Mouse (Mus musculus) mature B cell (primary cell): Measurements from ENCODE around the gene H2-DMa.
"Not testable (repeated sequence)": the region's sequence is repeated elsewhere in the genome, so short reads cannot be mapped to it uniquely, and the experiment has no call there.

Experiments
- in situ Hi-C: fragments of 300-500 bp; cut with MboI; formaldehyde crosslinking; loops from 2 replicates; pipeline ENCODE4 v1.14.3; 2019

The H2-DMa gene

DNA sequence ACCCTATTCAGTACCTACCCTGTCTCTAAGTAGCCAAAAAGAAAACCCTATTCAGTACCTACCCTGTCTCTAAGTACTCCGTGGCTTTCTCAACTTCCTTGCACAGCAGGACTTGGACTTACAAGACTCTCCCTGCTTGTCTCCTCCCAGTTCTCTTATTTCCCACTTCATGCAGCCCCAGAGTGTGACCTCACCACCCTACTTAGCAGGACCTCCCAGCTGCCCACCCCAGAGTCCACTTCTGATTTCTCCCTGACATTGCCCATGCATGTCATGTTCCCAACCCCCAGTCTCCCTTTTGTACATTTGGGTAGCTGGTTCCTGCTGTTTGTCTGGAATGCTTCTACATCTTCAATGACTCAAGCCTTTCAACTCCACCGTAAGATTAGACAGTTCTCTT is 4.2 kb downstream of the H2-DMa start:
- in situ Hi-C loops = no loop called here

DNA sequence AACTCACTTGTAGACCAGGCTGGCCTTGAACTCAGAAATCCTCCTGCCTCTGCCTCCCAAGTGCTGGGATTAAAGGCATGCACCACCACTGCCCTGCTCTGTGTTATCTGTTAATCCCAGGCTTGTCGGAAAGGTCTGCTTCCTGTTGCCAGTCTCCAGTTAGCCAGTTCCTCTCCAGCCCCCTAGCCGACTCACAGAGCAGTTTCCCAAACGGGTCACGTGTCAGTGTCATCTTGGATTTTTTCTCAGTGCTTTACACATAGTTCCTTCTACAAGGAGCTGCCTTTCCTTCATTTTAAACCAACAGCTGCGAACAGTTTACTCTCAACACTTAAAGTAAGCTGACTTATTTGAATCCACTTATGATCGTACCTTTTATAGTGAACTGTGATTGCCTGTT is 5.3 kb downstream of the H2-DMa start:
- in situ Hi-C loops = no loop called here

DNA sequence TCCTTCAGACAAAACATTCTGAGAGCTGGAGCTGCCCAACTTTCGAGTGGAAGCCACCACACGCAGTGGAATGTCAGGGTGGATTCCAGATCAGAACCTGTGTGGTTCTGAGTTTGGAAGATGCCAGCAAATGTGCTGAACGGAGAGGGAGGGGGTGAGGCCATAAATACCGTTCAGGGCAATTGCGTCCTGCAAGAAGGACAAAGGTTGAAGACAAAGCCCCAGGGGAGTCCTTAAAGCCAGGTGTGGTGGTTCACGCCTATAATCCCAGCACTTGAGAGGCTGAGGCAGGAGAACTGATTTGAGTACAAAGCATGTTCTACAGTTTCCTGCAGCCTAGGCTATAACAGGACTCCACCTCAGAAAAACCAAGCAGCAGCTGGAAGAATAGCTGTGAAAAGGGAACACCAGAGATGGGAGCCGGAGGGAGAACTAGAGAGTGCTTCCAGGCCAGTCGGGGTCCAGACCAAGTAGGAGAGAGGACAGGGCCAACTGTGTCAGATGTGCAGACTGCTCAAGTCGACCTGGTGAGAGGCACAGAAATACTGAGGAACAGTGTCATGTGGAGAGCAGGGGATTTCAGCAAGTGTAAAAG is 7.6 kb downstream of the H2-DMa start:
- in situ Hi-C loops = no loop called here

DNA sequence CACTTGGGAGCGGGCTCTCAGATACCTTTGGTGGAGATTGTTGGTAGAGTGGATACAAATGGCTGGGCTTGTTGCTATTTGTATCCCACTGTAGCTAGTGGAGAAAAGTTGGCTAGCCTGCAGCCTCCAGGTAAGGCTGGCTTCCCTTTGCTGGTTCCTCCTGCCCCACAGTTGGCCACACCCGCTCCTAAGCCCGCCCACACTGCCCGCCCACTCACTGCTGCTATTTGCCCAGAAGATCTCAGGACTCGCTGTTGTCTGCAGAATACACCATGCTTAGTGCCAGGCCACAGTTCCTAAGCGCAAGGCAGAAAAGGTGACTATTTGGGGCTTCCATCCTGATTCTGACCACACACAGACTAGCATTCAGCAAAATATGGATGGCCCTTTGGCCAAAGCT is 8.1 kb downstream of the H2-DMa start:
- in situ Hi-C loops = no loop called here

DNA sequence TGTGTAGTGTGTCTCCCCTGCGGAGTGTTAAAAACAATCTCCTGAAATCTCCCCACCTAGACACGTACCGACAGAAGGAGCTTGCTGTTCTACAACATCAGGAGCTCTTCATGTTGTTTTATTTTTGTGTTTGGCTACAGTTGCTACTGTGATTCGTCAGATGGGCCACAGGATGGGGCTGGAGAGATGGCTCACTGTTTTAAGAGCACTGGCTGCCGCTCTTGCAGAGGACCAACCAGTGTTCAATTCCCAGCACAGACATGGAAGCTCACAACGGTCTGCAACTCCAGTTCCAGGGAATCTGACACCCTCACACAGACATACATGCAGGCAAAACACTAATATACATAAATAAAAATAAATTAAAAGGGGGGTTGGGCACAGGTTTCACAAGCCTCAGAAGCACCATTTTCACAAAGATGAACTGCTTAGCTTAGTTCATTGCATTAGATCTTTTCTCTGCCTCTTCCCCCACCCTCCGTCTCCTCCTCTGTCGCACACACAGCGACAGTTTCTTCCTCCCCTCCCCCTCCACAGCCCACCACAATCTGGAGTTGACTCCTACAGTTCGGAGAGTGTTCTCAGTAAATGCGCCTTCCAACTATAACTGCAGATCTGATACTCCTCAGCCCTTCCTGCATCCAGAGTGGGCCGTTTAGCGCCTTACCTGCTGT is 9.1 kb downstream of the H2-DMa start:
- in situ Hi-C loops = no loop called here

DNA sequence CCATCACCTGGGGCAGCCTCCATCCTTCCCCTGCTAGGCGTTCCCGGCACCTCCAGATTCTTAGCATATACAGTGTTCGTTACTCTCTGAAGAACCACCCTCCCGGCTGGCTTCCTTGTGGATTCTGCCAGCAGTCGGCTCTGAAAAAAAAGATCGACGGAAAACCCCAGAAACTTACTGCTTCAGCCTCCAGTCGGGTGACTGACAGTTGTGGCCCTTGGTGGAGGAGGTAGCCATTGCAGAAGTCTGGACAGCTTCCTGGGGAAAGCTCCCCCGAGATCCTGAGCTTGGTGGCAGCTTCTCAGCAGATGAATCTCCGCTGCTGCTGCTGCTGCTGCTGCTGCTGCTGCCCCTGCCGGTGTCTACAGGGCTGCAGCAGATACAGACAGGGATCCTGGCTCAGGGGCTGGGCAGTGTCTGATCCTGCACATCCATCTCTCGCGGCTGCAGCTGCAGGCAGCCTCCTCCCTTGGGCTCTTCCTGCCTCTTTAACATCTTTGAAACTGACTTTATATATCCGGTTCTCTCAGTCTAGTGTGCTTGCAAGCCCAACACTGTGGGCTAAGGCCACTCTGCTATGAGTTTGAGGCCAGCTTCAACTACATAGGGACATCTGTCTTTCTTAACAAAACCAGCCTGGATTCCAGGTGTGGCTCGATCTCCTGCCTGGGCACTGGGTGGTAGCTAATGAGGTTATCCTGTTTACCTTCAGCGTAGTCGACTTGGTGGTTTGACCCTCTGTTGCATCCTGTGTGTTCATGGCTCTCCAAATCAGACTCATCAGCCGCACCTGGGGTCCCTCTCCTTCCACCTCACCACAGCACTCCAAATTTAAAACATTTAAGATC is 9.8 kb downstream of the H2-DMa start:
- in situ Hi-C loops = no loop called here

DNA sequence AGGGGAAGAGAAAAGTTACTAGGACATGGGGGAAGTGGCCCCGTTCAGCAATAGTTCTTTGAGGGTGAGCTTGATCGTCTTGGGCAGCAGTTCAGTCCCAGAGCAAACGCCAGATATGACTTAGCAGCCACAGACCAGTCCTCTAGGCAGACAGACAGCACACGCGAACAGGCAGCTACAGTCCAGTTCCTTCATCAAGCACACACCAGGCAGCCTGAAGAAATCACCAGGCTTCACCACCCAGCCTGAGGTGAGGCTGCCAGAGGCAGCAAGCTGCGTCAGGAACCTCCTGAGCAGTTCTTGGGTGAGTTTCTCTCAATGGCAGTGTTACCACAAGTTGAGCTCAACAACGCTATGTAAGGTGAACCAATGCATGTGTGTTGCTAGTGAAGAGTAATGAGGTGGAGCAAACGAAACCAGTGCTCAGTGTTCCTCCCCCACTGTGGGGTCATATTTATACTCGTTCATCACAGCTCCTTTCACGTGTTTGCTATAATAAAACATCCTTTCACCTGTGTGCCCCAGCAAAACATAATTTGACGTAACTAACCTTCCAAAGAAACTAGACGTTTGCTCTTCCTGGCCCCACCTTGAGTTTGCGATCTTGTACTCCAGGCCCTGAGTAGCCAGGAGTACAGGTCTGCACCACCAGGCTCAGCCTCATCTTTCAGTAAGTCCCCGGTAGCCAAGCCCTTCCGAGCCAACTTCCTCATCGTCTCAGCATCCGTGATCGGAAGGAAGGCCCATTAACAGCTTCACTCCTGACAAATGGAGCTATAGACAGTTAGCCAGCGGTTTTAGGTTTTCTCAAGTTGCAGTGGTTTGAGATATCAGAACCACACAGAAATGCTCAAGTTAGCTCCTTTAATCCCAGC is 11.0 kb downstream of the H2-DMa start:
- in situ Hi-C loops = loop anchor here (5.0 kb wide), 1 partner anchor 37 kb away; no protein-coding TSS in a partner anchor

DNA sequence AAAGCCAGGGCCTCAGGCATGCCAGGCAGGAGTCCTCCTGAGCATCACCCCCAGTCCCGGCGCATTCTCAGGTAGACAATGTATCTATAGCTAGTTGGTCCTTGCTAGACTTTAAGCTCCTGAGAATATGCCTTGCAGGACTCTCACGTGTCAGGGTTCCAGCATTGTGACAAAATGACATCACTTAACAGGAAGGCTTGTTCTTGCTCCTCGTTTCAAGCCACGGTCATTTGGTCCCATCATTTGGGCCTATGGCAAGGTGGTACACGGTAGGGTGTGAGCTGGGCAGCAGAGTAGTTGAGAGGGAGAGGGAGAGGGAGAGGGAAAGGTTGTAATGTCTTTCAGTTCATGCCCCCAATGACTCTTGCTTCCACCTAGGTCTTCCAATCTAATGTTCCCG is 12.6 kb downstream of the H2-DMa start:
- in situ Hi-C loops = loop anchor here (5.0 kb wide), 1 partner anchor 35 kb away; no protein-coding TSS in a partner anchor

DNA sequence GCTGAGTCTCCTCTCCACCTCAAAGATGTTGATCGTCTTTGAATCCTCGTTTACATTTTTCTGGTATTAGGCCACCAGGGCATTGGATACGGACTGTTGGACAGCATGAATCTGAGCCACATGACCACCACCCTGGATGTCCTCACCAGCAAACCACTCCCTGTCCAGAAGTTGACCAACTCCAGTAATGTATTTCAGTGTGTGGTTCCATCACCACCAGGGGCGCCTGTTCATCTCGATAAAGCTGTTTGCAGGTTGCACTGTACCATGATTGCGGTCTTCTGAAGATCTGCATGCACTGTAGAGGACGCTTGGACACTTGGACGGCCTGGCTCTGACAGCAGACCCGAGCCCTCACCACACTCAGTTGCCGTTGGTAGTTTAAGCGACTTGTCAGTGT is 13.9 kb downstream of the H2-DMa start:
- in situ Hi-C loops = loop anchor here (5.0 kb wide), 1 partner anchor 34 kb away; no protein-coding TSS in a partner anchor

DNA sequence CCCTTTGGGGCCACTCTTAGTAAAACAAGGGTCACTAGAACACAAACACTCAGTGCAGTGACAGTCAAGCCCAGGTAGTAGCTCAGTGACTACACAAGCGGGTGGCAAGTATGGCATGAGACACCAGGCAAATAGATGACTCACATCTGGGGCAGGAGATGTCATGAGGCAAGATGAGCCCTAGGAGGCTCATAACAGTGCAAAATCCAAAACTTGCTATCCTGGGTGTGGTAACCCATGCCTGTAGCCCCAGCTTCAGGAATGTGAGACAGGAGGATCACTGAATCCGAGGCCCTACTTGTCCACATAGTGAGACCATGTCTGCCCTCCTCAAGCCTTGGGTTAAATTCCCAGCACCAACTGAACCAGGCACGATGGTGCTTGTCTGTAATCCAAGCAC is 15.1 kb downstream of the H2-DMa start:
- in situ Hi-C loops = loop anchor here (5.0 kb wide), 1 partner anchor 33 kb away; no protein-coding TSS in a partner anchor

DNA sequence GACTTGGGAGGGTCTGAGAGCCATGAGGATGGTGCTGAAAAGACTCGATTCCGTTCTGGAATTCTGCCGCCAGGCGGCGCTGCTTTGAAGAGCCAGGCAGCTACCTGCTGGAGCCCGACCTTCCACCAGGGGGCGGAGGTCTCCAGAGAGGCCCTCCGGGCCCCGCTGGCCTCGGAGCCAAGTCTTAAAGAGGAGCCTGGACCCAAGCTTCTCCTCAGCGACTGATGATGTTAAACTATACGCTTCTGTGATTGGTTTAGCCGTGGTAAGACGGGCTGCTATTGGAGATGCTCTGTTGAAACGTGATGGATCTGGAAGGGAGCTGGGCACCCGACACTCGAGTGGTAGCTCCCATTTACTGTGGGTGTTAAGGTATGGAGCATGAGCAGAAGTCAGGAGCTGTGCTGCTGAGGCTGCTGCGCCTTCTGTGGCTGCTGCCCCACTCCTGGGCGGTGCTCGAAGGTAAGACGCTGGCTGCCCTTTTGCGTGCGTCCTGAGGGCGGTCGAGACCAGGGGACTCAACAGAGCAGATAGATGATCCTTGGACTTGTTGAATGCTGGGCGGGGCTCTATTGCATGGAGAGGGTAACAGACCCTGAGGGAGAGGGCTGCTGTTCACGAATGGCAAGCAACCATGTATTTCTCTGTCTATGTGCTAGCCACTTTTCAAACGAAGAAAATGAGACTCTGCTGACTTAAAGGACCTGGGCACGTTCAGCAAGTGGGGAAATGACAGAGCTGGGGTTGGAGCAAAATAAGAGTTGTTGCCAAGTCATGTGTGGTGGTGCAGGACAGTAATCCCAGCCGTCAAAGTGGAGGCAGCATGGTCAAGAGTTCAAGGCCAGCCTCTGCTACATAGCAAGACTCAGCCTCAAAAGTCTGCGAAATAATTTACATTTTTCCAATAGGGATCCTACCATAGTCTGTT is 16.2 kb downstream of the H2-DMa start:
- in situ Hi-C loops = no loop called here

DNA sequence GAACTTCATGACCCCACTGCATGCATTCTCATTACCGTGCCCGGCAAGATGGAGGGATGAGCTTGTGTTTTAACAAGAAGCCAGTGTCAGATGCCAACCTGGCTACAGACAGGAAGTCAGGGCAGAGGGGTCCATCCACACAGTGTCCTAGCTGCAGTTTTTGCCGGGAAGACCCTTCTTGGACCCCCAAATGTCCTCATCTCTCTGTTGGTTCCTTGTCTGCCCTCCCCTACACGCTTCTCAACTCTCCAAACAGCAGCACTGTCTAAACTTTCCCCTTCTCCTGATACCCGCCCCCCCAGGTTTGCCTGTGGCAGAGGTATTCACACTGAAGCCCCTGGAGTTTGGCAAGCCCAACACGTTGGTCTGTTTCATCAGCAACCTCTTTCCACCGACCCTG is 18.3 kb downstream of the H2-DMa start:
- in situ Hi-C loops = no loop called here

DNA sequence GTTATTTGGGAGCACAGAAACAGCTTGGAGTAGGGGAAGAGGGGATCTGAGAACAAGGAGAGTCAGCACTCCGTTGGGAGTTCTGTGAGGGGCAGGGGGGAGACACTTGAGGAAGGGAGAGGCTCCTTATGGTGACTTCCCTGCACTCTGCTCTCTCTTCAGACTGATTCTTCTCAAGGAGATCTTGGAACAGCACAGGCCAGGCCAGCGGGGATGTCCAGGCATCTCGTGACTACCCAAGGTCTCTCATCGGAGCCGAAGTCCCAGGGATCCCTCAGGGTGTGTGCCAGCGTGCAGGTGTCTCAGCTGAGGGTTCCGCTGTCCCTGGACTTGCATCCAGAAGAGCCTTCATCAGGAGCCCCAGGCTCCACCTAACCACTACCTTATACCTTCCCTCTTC is 19.3 kb downstream of the H2-DMa start:
- in situ Hi-C loops = no loop called here

DNA sequence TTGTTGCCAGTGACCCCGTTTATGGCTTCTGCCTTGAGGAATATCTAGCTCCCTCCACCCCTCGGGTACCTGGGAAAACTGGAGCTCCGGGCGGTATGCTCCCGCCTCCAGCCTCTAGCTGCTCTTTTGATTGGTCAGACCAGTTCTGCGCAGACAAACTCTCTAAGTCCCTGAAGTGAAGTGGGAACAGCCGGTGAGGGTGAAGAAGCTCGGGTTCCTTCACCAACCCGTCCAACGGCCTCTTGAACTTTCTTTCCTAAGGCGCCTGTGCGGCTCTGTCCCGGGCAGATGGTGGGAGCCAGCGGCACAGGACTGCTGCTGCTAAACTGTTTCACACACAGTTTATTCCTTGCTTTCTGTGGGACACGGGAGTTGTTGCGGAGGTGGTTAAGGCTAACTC is 20.1 kb downstream of the H2-DMa start:
- in situ Hi-C loops = no loop called here

DNA sequence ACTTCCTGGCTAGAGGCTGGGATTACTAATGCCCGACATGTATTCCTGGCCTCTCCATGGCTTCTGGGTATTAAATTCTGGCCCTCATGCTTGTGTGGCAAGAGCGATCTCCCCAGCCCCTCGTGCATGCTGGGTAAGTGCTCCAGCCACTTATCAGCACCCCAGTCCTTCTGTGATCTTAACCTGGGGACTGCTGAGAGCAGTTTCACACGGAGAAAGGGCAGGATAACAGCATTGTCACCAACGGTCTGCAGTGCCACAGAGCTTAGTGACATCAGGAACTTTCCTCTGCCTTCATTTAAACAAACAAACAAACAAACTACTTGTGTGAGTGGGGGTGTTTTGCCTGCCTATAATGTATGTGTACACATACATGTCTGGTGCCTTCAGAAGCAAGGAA is 20.9 kb downstream of the H2-DMa start:
- in situ Hi-C loops = no loop called here

DNA sequence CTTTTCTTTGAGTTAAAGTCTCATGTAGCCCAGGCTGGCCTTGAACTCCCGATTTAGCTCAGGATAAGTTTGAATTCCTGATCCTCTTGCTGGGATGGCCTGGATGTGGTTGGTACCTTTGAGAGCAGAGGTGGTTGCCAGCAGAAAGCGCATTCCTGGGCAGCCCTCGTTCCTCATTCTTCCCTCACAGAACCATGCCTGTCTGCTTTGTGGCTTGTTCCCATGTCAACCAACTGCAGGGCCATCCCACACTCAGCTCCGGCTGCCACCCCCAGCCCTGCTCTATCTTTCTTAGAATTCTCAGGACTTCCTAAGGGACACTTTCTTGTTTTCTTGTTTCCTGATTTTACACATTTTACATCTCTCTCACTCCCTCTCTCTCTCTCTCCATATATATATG is 22.1 kb downstream of the H2-DMa start:
- in situ Hi-C loops = no loop called here

DNA sequence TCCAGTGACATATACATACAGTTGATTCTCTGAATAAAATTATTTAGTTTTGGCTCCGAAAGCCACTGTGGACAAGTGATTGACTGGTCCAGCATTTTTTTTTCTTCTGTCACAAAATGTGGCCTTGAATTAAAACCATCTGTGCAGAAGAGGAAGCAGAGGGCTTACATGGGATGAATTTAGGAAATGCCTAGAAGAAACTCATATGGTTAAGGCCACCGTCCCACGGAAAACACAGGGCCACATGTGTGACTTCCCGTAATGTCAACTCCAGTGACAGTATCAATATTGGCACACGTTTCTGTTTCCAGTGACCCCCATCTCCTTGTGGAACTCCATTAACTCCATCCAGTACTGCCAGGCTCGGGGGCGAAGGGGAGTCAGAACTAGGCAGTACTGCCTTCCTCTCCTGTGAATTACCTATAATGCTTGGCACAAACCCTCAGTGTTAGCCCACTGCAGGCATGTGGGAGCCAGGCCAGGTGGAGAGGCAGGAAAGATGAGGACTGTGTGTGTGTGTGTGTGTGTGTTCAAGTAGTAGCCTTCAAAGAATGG is 23.2 kb downstream of the H2-DMa start:
- in situ Hi-C loops = no loop called here

DNA sequence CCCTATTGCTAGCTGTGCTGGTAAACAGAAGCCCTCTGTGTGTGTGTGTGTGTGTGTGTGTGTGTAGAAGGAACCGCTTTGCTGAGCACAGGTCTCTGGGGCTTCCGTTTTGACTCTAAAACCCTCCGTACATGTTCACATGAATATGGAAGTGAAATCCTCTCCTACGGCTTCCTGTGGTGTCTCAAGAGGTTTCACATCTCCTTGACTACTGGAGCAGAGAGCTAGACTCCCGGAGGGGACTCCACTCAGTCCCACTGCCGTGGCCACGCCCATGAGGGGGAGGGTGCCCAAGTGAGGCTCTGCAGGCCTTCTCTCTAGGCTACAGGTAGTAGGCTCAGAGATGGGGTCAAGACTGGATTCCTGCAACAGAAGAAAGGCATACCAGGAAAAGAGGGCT is 23.7 kb downstream of the H2-DMa start, which contains the start of gene H2-DMb2:
TSS of gene H2-DMb2 (plus strand) at position 275 of the 400 bp plus-strand sequence.
- in situ Hi-C loops = no loop called here

DNA sequence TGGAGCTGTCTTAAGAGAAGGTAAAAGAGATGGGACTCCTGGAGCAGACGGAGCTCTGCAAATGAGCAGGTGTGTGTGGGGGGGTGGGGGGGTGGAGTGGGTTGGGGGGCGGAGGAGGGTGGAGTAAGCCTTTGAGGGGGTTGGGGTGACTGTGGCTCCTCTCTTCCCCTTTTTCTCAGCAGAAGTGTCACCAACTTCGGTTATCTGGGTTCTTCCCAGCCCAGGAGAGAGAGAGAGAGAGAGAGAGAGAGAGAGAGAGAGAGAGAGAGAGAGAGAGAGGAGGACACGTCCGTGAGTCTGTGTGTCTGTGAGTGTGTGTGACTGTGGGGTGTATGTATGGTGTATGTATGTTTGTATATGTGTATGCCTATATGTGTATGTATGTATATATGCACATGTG is 24.1 kb downstream of the H2-DMa start:
- in situ Hi-C loops = no loop called here

DNA sequence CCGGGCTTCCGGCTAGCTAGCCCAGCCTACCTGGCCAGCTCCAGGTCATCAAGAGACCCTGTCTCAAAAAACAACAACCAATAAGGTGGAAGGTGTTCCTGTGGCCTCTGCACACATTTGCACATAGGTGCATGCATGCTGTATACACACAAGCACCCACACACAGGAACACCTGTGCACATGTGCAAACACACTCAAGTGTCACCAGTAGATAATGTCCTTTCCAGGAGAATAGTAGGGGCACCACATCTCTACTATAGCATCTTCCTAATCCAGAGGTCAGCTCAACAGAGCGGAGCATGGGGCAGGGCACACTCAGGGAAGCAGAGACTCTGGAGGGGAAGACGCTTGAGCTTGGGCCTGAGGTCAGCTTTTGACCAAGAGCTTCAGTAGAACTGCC is 24.9 kb downstream of the H2-DMa start:
- in situ Hi-C loops = not testable (repeated sequence)
